Mouse (Mus musculus): ENCODE measurements at regions not wholly inside any gene's neighbourhood (a gene's known extent, or its start where the extent isn't known, plus 50 kb on each side); places are given as distances from the start of the nearest gene placed in this dataset.

- Histone ChIP-seq H3K4me1 (ENCODE audit: control insufficient read depth, insufficient read depth, low read length) (no peaks in the 10 kb centered on the region), H3K9me3 (ENCODE audit: control insufficient read depth, low read length) (no peaks in the 10 kb centered on the region), H3K36me3 (ENCODE audit: control insufficient read depth, insufficient read depth, low read length) (no peaks in the 10 kb centered on the region), H3K27ac (ENCODE audit: low read depth, low read length) (no peak overlapping the region), H3K4me2 (ENCODE audit: low read depth, low read length) (no peak overlapping the region), H3K4me3 (ENCODE audit: low read depth, low read length) (no peak overlapping the region), H3K9ac (replicated peaks; ENCODE audit: low read depth, low read length) (no peak overlapping the region), H3K27me3 (ENCODE audit: control insufficient read depth, insufficient read depth, low read length) (no peaks in the 10 kb centered on the region)
- 89% methylated on average over 4 of the region's 4 CpGs for WGBS
- ATAC-seq (ENCODE audit: low read depth): no peak
Measured at GRCm38 (mm10) chr8:95988616-95989380, 100.5 kb upstream of the Got2 start.

GRCm38 (mm10) chr8:95987011-95987440 lies 98.7 kb upstream of the Got2 start:
- 20% methylated on average over 10 of the region's 10 CpGs for WGBS
- no peak for ATAC-seq (ENCODE audit: low read depth)
- Histone ChIP-seq H3K9me3 (ENCODE audit: control insufficient read depth, low read length) (no peaks in the 10 kb centered on the region), H3K27me3 (ENCODE audit: control insufficient read depth, insufficient read depth, low read length) (no peaks in the 10 kb centered on the region), H3K27ac (ENCODE audit: low read depth, low read length) (no peak overlapping the region), H3K4me3 (ENCODE audit: low read depth, low read length) (no peak overlapping the region), H3K4me2 (ENCODE audit: low read depth, low read length) (peak overlapping the region; percentile 33; the same call in 1 of the 2 replicates), H3K36me3 (ENCODE audit: control insufficient read depth, insufficient read depth, low read length) (no peaks in the 10 kb centered on the region), H3K4me1 (ENCODE audit: control insufficient read depth, insufficient read depth, low read length) (no peaks in the 10 kb centered on the region), H3K9ac (replicated peaks; ENCODE audit: low read depth, low read length) (no peak overlapping the region)

- no peak overlapping the region for H3K4me2 ChIP-seq (ENCODE audit: low read depth, low read length)
- H3K4me3 ChIP-seq (ENCODE audit: low read depth, low read length): no peak overlapping the region
- ATAC-seq (ENCODE audit: low read depth): no peak
- no peak overlapping the region for H3K27ac ChIP-seq (ENCODE audit: low read depth, low read length)
- WGBS: 83% methylated on average over 3 of the region's 3 CpGs
- no peaks in the 10 kb centered on the region for H3K27me3 ChIP-seq (ENCODE audit: control insufficient read depth, insufficient read depth, low read length)
- H3K9me3 ChIP-seq (ENCODE audit: control insufficient read depth, low read length): no peaks in the 10 kb centered on the region
- no peaks in the 10 kb centered on the region for H3K36me3 ChIP-seq (ENCODE audit: control insufficient read depth, insufficient read depth, low read length)
- no peaks in the 10 kb centered on the region for H3K4me1 ChIP-seq (ENCODE audit: control insufficient read depth, insufficient read depth, low read length)
- H3K9ac ChIP-seq (replicated peaks; ENCODE audit: low read depth, low read length): no peak overlapping the region
Measured at GRCm38 (mm10) chr8:95986410-95986809, 98.1 kb upstream of the Got2 start.

- Histone ChIP-seq H3K4me3 (ENCODE audit: low read depth, low read length) (no peak overlapping the region), H3K9me3 (ENCODE audit: control insufficient read depth, low read length) (no peaks in the 10 kb centered on the region), H3K4me1 (ENCODE audit: control insufficient read depth, insufficient read depth, low read length) (no peaks in the 10 kb centered on the region), H3K4me2 (ENCODE audit: low read depth, low read length) (no peak overlapping the region), H3K36me3 (ENCODE audit: control insufficient read depth, insufficient read depth, low read length) (no peaks in the 10 kb centered on the region), H3K9ac (replicated peaks; ENCODE audit: low read depth, low read length) (no peak overlapping the region), H3K27ac (ENCODE audit: low read depth, low read length) (no peak overlapping the region), H3K27me3 (ENCODE audit: control insufficient read depth, insufficient read depth, low read length) (no peaks in the 10 kb centered on the region)
- WGBS: 52% methylated on average over 2 of the region's 2 CpGs
- no peak for ATAC-seq (ENCODE audit: low read depth)
Measured at GRCm38 (mm10) chr8:95983690-95984089, 95.3 kb upstream of the Got2 start.

GRCm38 (mm10) chr8:95980405-95980804 lies 92.1 kb upstream of the Got2 start:
- Histone ChIP-seq H3K27ac (ENCODE audit: low read depth, low read length) (no peak overlapping the region), H3K36me3 (ENCODE audit: control insufficient read depth, insufficient read depth, low read length) (no peaks in the 10 kb centered on the region), H3K9ac (replicated peaks; ENCODE audit: low read depth, low read length) (no peak overlapping the region), H3K4me3 (ENCODE audit: low read depth, low read length) (no peak overlapping the region), H3K27me3 (ENCODE audit: control insufficient read depth, insufficient read depth, low read length) (no peaks in the 10 kb centered on the region), H3K4me2 (ENCODE audit: low read depth, low read length) (no peak overlapping the region), H3K9me3 (ENCODE audit: control insufficient read depth, low read length) (no peaks in the 10 kb centered on the region), H3K4me1 (ENCODE audit: control insufficient read depth, insufficient read depth, low read length) (no peaks in the 10 kb centered on the region)
- no peak for ATAC-seq (ENCODE audit: low read depth)
- WGBS: 31% methylated on average over 2 of the region's 2 CpGs

- Histone ChIP-seq H3K36me3 (ENCODE audit: control insufficient read depth, insufficient read depth, low read length) (no peaks in the 10 kb centered on the region), H3K4me1 (ENCODE audit: control insufficient read depth, insufficient read depth, low read length) (no peaks in the 10 kb centered on the region), H3K4me2 (ENCODE audit: low read depth, low read length) (no peak overlapping the region), H3K9me3 (ENCODE audit: control insufficient read depth, low read length) (no peaks in the 10 kb centered on the region), H3K9ac (replicated peaks; ENCODE audit: low read depth, low read length) (no peak overlapping the region), H3K4me3 (ENCODE audit: low read depth, low read length) (no peak overlapping the region), H3K27me3 (ENCODE audit: control insufficient read depth, insufficient read depth, low read length) (no peaks in the 10 kb centered on the region), H3K27ac (ENCODE audit: low read depth, low read length) (no peak overlapping the region)
- no peak for ATAC-seq (ENCODE audit: low read depth)
- WGBS: 64% methylated on average over 6 of the region's 6 CpGs
Measured at GRCm38 (mm10) chr8:95979223-95979622, 90.9 kb upstream of the Got2 start.

GRCm38 (mm10) chr8:95974889-95975288 lies 86.5 kb upstream of the Got2 start:
- H3K9ac ChIP-seq (replicated peaks; ENCODE audit: low read depth, low read length): no peak overlapping the region
- no peak overlapping the region for H3K4me3 ChIP-seq (ENCODE audit: low read depth, low read length)
- no peaks in the 10 kb centered on the region for H3K27me3 ChIP-seq (ENCODE audit: control insufficient read depth, insufficient read depth, low read length)
- 20% methylated on average over 4 of the region's 4 CpGs for WGBS
- H3K36me3 ChIP-seq (ENCODE audit: control insufficient read depth, insufficient read depth, low read length): no peaks in the 10 kb centered on the region
- no peak overlapping the region for H3K27ac ChIP-seq (ENCODE audit: low read depth, low read length)
- no peak for ATAC-seq (ENCODE audit: low read depth)
- no peaks in the 10 kb centered on the region for H3K4me1 ChIP-seq (ENCODE audit: control insufficient read depth, insufficient read depth, low read length)
- no peaks in the 10 kb centered on the region for H3K9me3 ChIP-seq (ENCODE audit: control insufficient read depth, low read length)
- no peak overlapping the region for H3K4me2 ChIP-seq (ENCODE audit: low read depth, low read length)

GRCm38 (mm10) chr8:95974231-95974630 lies 85.9 kb upstream of the Got2 start:
- no peaks in the 10 kb centered on the region for H3K36me3 ChIP-seq (ENCODE audit: control insufficient read depth, insufficient read depth, low read length)
- H3K27me3 ChIP-seq (ENCODE audit: control insufficient read depth, insufficient read depth, low read length): no peaks in the 10 kb centered on the region
- H3K4me3 ChIP-seq (ENCODE audit: low read depth, low read length): no peak overlapping the region
- H3K9me3 ChIP-seq (ENCODE audit: control insufficient read depth, low read length): no peaks in the 10 kb centered on the region
- 59% methylated on average over 5 of the region's 5 CpGs for WGBS
- no peak overlapping the region for H3K9ac ChIP-seq (replicated peaks; ENCODE audit: low read depth, low read length)
- H3K27ac ChIP-seq (ENCODE audit: low read depth, low read length): no peak overlapping the region
- ATAC-seq (ENCODE audit: low read depth): no peak
- H3K4me2 ChIP-seq (ENCODE audit: low read depth, low read length): no peak overlapping the region
- H3K4me1 ChIP-seq (ENCODE audit: control insufficient read depth, insufficient read depth, low read length): no peaks in the 10 kb centered on the region

- ATAC-seq (ENCODE audit: low read depth): no peak
- H3K9ac ChIP-seq (replicated peaks; ENCODE audit: low read depth, low read length): no peak overlapping the region
- no peak overlapping the region for H3K4me3 ChIP-seq (ENCODE audit: low read depth, low read length)
- H3K9me3 ChIP-seq (ENCODE audit: control insufficient read depth, low read length): no peaks in the 10 kb centered on the region
- no peak overlapping the region for H3K27ac ChIP-seq (ENCODE audit: low read depth, low read length)
- no peak overlapping the region for H3K4me2 ChIP-seq (ENCODE audit: low read depth, low read length)
- H3K4me1 ChIP-seq (ENCODE audit: control insufficient read depth, insufficient read depth, low read length): no peaks in the 10 kb centered on the region
- WGBS: 26% methylated on average over 4 of the region's 4 CpGs
- no peaks in the 10 kb centered on the region for H3K27me3 ChIP-seq (ENCODE audit: control insufficient read depth, insufficient read depth, low read length)
- no peaks in the 10 kb centered on the region for H3K36me3 ChIP-seq (ENCODE audit: control insufficient read depth, insufficient read depth, low read length)
Measured at GRCm38 (mm10) chr8:95973571-95973970, 85.2 kb upstream of the Got2 start.
